Mouse (Mus musculus) small intestine, adult 2 months (tissue): ENCODE measurements at regions not wholly inside any gene's neighbourhood (a gene's known extent, or its start where the extent isn't known, plus 50 kb on each side); places are given as distances from the start of the nearest gene placed in this dataset.

ENCODE experiments used
- H3K27ac ChIP-seq: fragments of 200-500 bp; 2 replicates; pipeline ENCODE4 v1.5.1; 2012; ENCODE audit warnings: low read depth, low read length, control low read depth, inconsistent platforms; ENCODE audit not compliant: insufficient read depth
- H3K27me3 ChIP-seq: fragments of 200-500 bp; 2 replicates; pipeline ENCODE4 v1.6.1; 2012; ENCODE audit warnings: mild to moderate bottlenecking, moderate library complexity, low read length, inconsistent platforms; ENCODE audit not compliant: control insufficient read depth, insufficient read depth
- H3K36me3 ChIP-seq: fragments of 200-500 bp; 2 replicates; pipeline ENCODE4 v1.6.1; 2012; ENCODE audit warnings: mild to moderate bottlenecking, low read length, control low read depth, inconsistent platforms; ENCODE audit not compliant: control insufficient read depth, insufficient read depth
- H3K4me1 ChIP-seq: fragments of 200-500 bp; 2 replicates; pipeline ENCODE4 v1.6.1; 2012; ENCODE audit warnings: low read length, inconsistent platforms, mixed read lengths; ENCODE audit not compliant: control insufficient read depth, insufficient read depth, insufficient read length
- H3K4me3 ChIP-seq: fragments of 200-500 bp; 2 replicates; pipeline ENCODE4 v1.5.1; 2012; ENCODE audit warnings: low read depth, mild to moderate bottlenecking, control low read depth, inconsistent platforms, low read length, moderate library complexity
- CTCF ChIP-seq: fragments of 200-500 bp; IDR thresholded peaks from 2 replicates; pipeline ENCODE4 v1.5.1; 2012; ENCODE audit warnings: low read depth, mild to moderate bottlenecking, control low read depth, inconsistent platforms, low read length, moderate library complexity, mixed read lengths; ENCODE audit not compliant: insufficient replicate concordance, insufficient read length; ENCODE audit errors: extremely low read depth
- POLR2A ChIP-seq: fragments of 200-500 bp; IDR thresholded peaks from 2 replicates; pipeline ENCODE4 v1.6.1; 2012; ENCODE audit warnings: low read depth, mild to moderate bottlenecking, control low read depth, inconsistent platforms, low read length, moderate library complexity
- WGBS: fragments of 180-500 bp; shearing (Covaris S2); methylation state at CpG from one replicate; pipeline ENCODE4 v1.1.7; 2018; 5-methylcytosine and 5-hydroxymethylcytosine counted together

DNA sequence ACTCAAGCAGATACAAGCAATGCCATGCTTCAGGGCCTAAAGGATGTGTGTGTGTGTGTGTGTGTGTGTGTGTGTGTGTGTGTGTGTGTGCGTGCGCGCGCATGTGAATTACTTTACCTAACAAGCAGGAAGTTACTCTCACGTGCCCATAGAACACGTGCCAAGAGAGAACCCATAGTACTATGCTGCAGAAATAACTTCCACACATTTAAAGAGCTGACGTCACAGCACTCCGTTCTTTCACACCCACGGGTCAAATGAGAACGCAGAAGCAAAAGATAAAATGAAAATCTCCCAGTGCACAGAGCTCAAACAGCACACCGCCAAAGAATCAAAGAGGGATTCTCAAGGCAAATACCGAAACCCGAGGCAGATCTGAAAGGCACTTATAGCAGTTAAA, 195.9 kb downstream of the Unc5cl start:
- no peaks in the 10 kb centered on the region; the same call in 1 of the 2 replicates for H3K27me3 ChIP-seq
- TF ChIP-seq POLR2A = no peak
- no peak overlapping the region for H3K4me3 ChIP-seq
- H3K4me1 ChIP-seq = no peaks in the 10 kb centered on the region
- H3K27ac ChIP-seq = no peak overlapping the region
- 63% methylated on average over 13 of the region's 13 CpGs for WGBS
- no peaks in the 10 kb centered on the region for H3K36me3 ChIP-seq

DNA sequence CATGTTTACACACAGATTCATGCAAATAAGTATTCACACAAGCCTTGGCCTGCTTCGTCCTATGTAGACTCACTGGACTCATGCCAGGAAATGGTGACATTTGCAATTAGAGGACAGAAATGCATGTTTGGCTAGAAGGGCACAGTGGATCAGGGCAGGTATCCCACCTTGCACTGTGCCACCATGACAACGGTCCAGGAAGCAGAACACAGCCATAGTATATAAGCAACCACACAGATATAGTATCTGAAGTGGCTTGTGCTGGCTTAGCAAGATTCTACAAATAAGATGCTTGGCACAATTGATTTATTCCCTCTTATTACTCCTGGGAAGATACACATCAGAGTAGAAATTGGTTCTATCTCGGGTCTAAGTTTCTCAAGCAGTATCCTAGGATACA, 218.0 kb downstream of the Unc5cl start:
- no peak for TF ChIP-seq POLR2A
- TF ChIP-seq CTCF = no peak

DNA sequence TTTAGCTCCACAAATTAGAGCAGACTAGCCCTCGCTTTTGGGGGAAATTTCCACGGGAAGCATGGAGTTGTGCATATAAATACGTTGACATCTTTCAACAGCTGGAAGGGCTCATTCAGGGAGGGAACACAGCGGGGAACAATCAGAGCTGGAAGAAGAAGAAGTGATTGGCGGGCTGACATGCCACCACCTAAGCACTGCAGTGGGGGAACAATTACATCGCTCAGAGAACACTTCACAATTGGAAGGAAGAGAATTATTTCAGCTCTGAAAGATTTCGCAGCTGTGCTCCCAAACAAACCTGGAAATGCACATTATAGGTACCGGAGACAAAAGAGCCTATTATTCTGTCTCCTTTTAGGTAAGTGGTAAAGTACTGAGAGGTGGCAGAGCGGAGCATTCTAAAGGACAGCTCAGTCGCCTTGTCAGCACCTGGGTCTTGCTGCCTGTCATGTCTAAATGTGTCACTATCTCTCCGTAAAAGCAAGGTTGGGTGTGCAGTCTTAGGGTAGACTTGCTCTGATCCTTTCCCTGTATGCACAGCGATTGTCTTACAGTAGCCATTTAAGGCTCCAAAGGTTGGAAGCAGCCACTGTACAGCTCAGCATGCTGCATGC, 223.6 kb downstream of the Unc5cl start:
- TF ChIP-seq POLR2A = no peak
- TF ChIP-seq CTCF = no peak
- Histone ChIP-seq H3K27ac (no peak overlapping the region), H3K4me3 (no peak overlapping the region), H3K27me3 (no peaks in the 10 kb centered on the region), H3K36me3 (no peaks in the 10 kb centered on the region), H3K4me1 (no peaks in the 10 kb centered on the region)
- 74% methylated on average over 12 of the region's 12 CpGs for WGBS

More for the DNA sequence above, 218.0 kb downstream of the Unc5cl start:
- Histone ChIP-seq H3K4me3 (no peak overlapping the region), H3K36me3 (no peaks in the 10 kb centered on the region), H3K4me1 (no peaks in the 10 kb centered on the region), H3K27me3 (no peaks in the 10 kb centered on the region), H3K27ac (no peak overlapping the region)
- WGBS = 65% methylated on average over 3 of the region's 3 CpGs

DNA sequence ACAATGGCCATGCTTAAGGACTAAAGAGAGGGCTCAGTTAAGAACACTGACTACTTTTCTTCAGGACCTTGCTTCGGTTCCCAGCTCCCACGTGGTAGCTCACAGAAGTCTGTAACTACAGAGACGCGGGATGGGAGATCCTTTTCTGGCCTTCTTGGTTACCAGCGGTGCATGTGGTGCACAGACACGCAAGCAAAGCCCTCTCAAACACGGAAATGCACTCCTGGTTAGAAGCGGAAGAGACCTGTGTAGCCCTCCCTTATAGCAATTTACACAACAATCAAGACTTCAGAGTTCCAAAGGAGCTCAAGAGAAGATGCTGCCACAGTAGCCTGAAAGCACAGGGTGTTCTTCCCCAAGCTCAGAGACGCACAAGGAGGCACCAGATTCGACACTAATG, 225.6 kb downstream of the Unc5cl start:
- no peaks in the 10 kb centered on the region for H3K4me1 ChIP-seq
- no peak overlapping the region for H3K4me3 ChIP-seq
- H3K27me3 ChIP-seq = no peaks in the 10 kb centered on the region
- TF ChIP-seq CTCF (no peak), POLR2A (no peak)
- WGBS = 82% methylated on average over 10 of the region's 10 CpGs
- H3K36me3 ChIP-seq = no peaks in the 10 kb centered on the region
- H3K27ac ChIP-seq = no peak overlapping the region

DNA sequence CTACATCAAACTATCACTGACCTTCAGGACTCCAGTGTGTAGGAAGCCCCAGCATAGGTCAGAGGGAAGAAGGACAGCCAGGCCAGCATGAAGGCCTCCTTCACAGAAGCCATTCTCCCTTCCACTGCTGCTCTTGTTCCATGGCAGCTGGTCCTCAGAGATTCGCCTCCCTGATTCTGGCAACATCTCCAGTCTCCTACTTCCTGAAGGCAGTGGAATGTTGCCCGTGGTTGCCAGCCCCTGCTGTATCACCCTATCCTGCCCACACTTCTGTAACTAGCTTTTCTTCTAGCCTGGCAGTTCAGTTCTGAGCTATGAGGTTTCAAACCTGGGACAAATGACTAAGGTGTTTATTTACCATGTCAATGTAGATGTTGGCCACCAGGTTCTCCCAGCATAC, 234.2 kb downstream of the Unc5cl start:
- Histone ChIP-seq H3K27ac (no peak overlapping the region), H3K4me3 (no peak overlapping the region), H3K36me3 (no peaks in the 10 kb centered on the region), H3K27me3 (no peaks in the 10 kb centered on the region), H3K4me1 (no peaks in the 10 kb centered on the region)
- WGBS = 37% methylated on average over 2 of the region's 2 CpGs
- TF ChIP-seq POLR2A = no peak
- TF ChIP-seq CTCF = no peak

DNA sequence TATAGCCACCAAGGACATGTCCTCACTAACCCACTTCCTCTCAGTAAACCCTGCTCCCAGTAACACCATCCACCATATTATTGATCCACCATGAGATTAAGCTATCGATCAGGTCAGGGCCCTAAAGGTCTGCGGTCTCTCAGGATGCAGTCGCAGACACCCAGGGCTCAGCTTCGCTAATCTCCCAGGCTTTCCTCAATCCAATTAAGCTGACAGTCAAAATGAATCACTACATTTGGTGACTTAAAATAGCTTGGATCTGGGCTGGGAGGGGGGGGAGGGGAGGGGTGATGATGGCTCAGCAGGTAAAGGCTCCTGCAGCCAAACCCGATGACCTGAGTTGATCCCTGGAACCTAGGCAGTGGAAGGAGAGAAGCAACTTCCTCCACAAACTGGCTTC, 233.7 kb upstream of the Lrfn2 start:
- 75% methylated on average over 5 of the region's 5 CpGs for WGBS
- H3K27me3 ChIP-seq = no peaks in the 10 kb centered on the region
- TF ChIP-seq POLR2A = no peak
- TF ChIP-seq CTCF = no peak
- no peaks in the 10 kb centered on the region for H3K36me3 ChIP-seq
- H3K27ac ChIP-seq = no peak overlapping the region
- H3K4me3 ChIP-seq = no peak overlapping the region
- H3K4me1 ChIP-seq = no peaks in the 10 kb centered on the region

DNA sequence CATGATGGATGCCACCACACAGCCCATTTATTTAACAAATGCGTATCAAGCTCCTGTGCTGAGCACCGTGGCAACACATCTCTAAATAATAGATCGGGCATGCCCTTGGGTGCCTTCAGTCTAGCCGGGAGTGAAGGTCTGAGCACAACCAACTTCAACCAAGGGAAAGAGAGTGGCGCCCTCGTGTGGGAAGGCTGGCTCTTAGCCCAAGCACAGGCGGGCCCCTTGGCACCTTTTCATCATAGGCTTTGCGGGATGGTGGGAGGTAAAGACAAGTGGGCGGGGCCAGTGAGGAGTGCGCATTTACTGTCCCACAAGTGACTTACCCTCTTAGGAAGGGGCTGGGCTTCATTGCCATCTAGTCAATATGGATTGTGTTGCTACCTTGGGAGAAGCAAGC, 231.6 kb upstream of the Lrfn2 start:
- TF ChIP-seq CTCF = peak; percentile 26; the same call in 1 of the 2 replicates
- TF ChIP-seq POLR2A = no peak
- no peak overlapping the region for H3K4me3 ChIP-seq
- 24% methylated on average over 10 of the region's 10 CpGs for WGBS
- H3K36me3 ChIP-seq = no peaks in the 10 kb centered on the region
- H3K4me1 ChIP-seq = no peaks in the 10 kb centered on the region
- no peak overlapping the region for H3K27ac ChIP-seq
- H3K27me3 ChIP-seq = no peaks in the 10 kb centered on the region

DNA sequence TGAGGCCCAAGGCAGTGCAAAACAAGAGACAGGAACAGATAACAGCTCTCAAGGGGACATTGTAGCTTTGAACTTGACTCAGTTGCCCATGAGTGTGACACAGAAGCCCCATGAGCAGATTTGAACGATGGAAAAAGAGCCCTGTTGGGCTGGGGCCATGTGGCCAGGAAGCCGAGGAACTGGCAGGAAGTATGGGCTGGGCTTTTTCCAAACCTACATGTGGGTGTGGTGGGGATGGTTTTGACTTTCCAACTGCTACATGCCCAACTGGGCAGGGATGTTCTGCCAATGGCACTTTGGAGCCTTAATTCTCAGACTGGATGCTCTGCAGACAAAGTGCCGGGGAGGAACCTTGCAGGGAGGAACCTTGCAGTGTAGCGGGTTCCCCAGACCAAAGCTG, 211.7 kb upstream of the Lrfn2 start:
- no peak overlapping the region for H3K27ac ChIP-seq
- H3K27me3 ChIP-seq = no peaks in the 10 kb centered on the region
- TF ChIP-seq POLR2A (no peak), CTCF (no peak)
- 77% methylated on average over 4 of the region's 4 CpGs for WGBS
- H3K36me3 ChIP-seq = no peaks in the 10 kb centered on the region
- no peak overlapping the region for H3K4me3 ChIP-seq
- peaks cover 5% of the 10 kb centered on the region; the same call in 1 of the 2 replicates for H3K4me1 ChIP-seq
